Mouse (Mus musculus): ENCODE results near the gene Arl15. TPM values are rescaled to one million over a fixed set of nuclear protein-coding genes. Genes with fewer than 3 reads are reported as not detected.

Arl15 gene
- polyA plus RNA-seq, 1 experiment from 2014 or later = 1.5 TPM

GRCm38 (mm10) chr13:113972401-113972800 lies 178.1 kb downstream of the Arl15 start:
- DNase-seq = no peak
- Histone ChIP-seq H3K4me1 (ENCODE audit: insufficient read depth) (no peaks in the 10 kb centered on the region), H3K27me3 (ENCODE audit: insufficient read depth, low read length) (no peaks in the 10 kb centered on the region), H3K27ac (ENCODE audit: low read depth) (no peak overlapping the region), H3K4me2 (ENCODE audit: low read depth, low read length) (no peak overlapping the region), H3K9me3 (ENCODE audit: low read length) (no peaks in the 10 kb centered on the region), H3K9ac (replicated peaks) (no peak overlapping the region), H3K4me3 (ENCODE audit: low read depth, low read length) (no peak overlapping the region), H3K36me3 (replicated peaks; ENCODE audit: insufficient read depth, low read length) (peaks cover 2% of the 10 kb centered on the region; the same call in 1 of the 2 replicates)
- ATAC-seq = no peak
- 85% methylated on average over 7 of the region's 7 CpGs for WGBS (ENCODE audit: insufficient replicate concordance)
- TF ChIP-seq CTCF (IDR thresholded peaks at IDR 0.05; ENCODE audit: low read depth) (no peak), EP300 (IDR thresholded peaks at IDR 0.05; ENCODE audit: low read depth) (no peak)

- DNase-seq (no peak), ATAC-seq (no peak)
- Histone ChIP-seq H3K36me3 (replicated peaks; ENCODE audit: insufficient read depth, low read length) (no peaks in the 10 kb centered on the region; the same call in 1 of the 2 replicates), H3K4me3 (ENCODE audit: low read depth, low read length) (no peak overlapping the region), H3K9ac (replicated peaks) (no peak overlapping the region), H3K27me3 (ENCODE audit: insufficient read depth, low read length) (no peaks in the 10 kb centered on the region), H3K4me1 (ENCODE audit: insufficient read depth) (no peaks in the 10 kb centered on the region), H3K9me3 (ENCODE audit: low read length) (no peaks in the 10 kb centered on the region), H3K27ac (ENCODE audit: low read depth) (no peak overlapping the region), H3K4me2 (ENCODE audit: low read depth, low read length) (no peak overlapping the region)
- WGBS (ENCODE audit: insufficient replicate concordance) = 89% methylated on average over 1 of the region's 1 CpGs
- TF ChIP-seq CTCF (IDR thresholded peaks at IDR 0.05; ENCODE audit: low read depth) = no peak
- no peak for TF ChIP-seq EP300 (IDR thresholded peaks at IDR 0.05; ENCODE audit: low read depth)
Measured at GRCm38 (mm10) chr13:113974866-113975265, 180.6 kb downstream of the Arl15 start.

- H3K4me3 ChIP-seq (ENCODE audit: low read depth, low read length) = no peak overlapping the region
- H3K4me1 ChIP-seq (ENCODE audit: insufficient read depth) = no peaks in the 10 kb centered on the region
- WGBS (ENCODE audit: insufficient replicate concordance) = 87% methylated on average over 6 of the region's 6 CpGs
- no peak overlapping the region for H3K27ac ChIP-seq (ENCODE audit: low read depth)
- no peak overlapping the region for H3K4me2 ChIP-seq (ENCODE audit: low read depth, low read length)
- no peak overlapping the region for H3K9ac ChIP-seq (replicated peaks)
- no peak for TF ChIP-seq CTCF (IDR thresholded peaks at IDR 0.05; ENCODE audit: low read depth)
- H3K9me3 ChIP-seq (ENCODE audit: low read length) = no peaks in the 10 kb centered on the region
- DNase-seq (no peak), ATAC-seq (no peak)
- no peaks in the 10 kb centered on the region for H3K27me3 ChIP-seq (ENCODE audit: insufficient read depth, low read length)
- H3K36me3 ChIP-seq (replicated peaks; ENCODE audit: insufficient read depth, low read length) = no peaks in the 10 kb centered on the region; the same call in 1 of the 2 replicates
Measured at GRCm38 (mm10) chr13:113975722-113976121, 181.4 kb downstream of the Arl15 start.

GRCm38 (mm10) chr13:113976936-113977335 lies 182.6 kb downstream of the Arl15 start:
- ATAC-seq = no peak
- no peaks in the 10 kb centered on the region for H3K4me1 ChIP-seq (ENCODE audit: insufficient read depth)
- H3K4me3 ChIP-seq (ENCODE audit: low read depth, low read length) = no peak overlapping the region
- H3K27ac ChIP-seq (ENCODE audit: low read depth) = no peak overlapping the region
- TF ChIP-seq CTCF (IDR thresholded peaks at IDR 0.05; ENCODE audit: low read depth) (no peak), EP300 (IDR thresholded peaks at IDR 0.05; ENCODE audit: low read depth) (no peak)
- H3K9me3 ChIP-seq (ENCODE audit: low read length) = no peaks in the 10 kb centered on the region
- 87% methylated on average over 4 of the region's 4 CpGs for WGBS (ENCODE audit: insufficient replicate concordance)
- no peak overlapping the region for H3K4me2 ChIP-seq (ENCODE audit: low read depth, low read length)
- no peak overlapping the region for H3K9ac ChIP-seq (replicated peaks)
- DNase-seq = no peak
- H3K36me3 ChIP-seq (replicated peaks; ENCODE audit: insufficient read depth, low read length) = no peaks in the 10 kb centered on the region; the same call in 1 of the 2 replicates
- H3K27me3 ChIP-seq (ENCODE audit: insufficient read depth, low read length) = no peaks in the 10 kb centered on the region

GRCm38 (mm10) chr13:113980739-113981460 lies 186.6 kb downstream of the Arl15 start:
- DNase-seq = no peak
- H3K9ac ChIP-seq (replicated peaks) = no peak overlapping the region
- ATAC-seq = no peak
- H3K9me3 ChIP-seq (ENCODE audit: low read length) = no peaks in the 10 kb centered on the region
- no peaks in the 10 kb centered on the region; the same call in 1 of the 2 replicates for H3K36me3 ChIP-seq (replicated peaks; ENCODE audit: insufficient read depth, low read length)
- no peaks in the 10 kb centered on the region for H3K4me1 ChIP-seq (ENCODE audit: insufficient read depth)
- 66% methylated on average over 15 of the region's 15 CpGs for WGBS (ENCODE audit: insufficient replicate concordance)
- no peaks in the 10 kb centered on the region for H3K27me3 ChIP-seq (ENCODE audit: insufficient read depth, low read length)
- no peak overlapping the region for H3K4me2 ChIP-seq (ENCODE audit: low read depth, low read length)
- H3K27ac ChIP-seq (ENCODE audit: low read depth) = no peak overlapping the region
- no peak overlapping the region for H3K4me3 ChIP-seq (ENCODE audit: low read depth, low read length)
- no peak for TF ChIP-seq CTCF (IDR thresholded peaks at IDR 0.05; ENCODE audit: low read depth)

- Histone ChIP-seq H3K9me3 (ENCODE audit: low read length) (no peaks in the 10 kb centered on the region), H3K4me1 (ENCODE audit: insufficient read depth) (no peaks in the 10 kb centered on the region), H3K36me3 (replicated peaks; ENCODE audit: insufficient read depth, low read length) (no peaks in the 10 kb centered on the region), H3K27me3 (ENCODE audit: insufficient read depth, low read length) (no peaks in the 10 kb centered on the region), H3K9ac (replicated peaks) (no peak overlapping the region), H3K4me2 (ENCODE audit: low read depth, low read length) (no peak overlapping the region), H3K4me3 (ENCODE audit: low read depth, low read length) (no peak overlapping the region), H3K27ac (ENCODE audit: low read depth) (no peak overlapping the region)
- TF ChIP-seq EP300 (IDR thresholded peaks at IDR 0.05; ENCODE audit: low read depth) (no peak), CTCF (IDR thresholded peaks at IDR 0.05; ENCODE audit: low read depth) (no peak)
- ATAC-seq (no peak), DNase-seq (no peak)
- WGBS (ENCODE audit: insufficient replicate concordance) = 76% methylated on average over 9 of the region's 9 CpGs
Measured at GRCm38 (mm10) chr13:113981461-113982000, 187.2 kb downstream of the Arl15 start.
